Mouse (Mus musculus) embryo, embryonic 10 days (tissue): Measurements from ENCODE around the gene Prdm13.

Experiments
- DNase-seq: peaks from one replicate; pipeline ENCODE4 v3.0.0-alpha.2; 2015; ENCODE audit warnings: low spot score

The Prdm13 gene

DNA sequence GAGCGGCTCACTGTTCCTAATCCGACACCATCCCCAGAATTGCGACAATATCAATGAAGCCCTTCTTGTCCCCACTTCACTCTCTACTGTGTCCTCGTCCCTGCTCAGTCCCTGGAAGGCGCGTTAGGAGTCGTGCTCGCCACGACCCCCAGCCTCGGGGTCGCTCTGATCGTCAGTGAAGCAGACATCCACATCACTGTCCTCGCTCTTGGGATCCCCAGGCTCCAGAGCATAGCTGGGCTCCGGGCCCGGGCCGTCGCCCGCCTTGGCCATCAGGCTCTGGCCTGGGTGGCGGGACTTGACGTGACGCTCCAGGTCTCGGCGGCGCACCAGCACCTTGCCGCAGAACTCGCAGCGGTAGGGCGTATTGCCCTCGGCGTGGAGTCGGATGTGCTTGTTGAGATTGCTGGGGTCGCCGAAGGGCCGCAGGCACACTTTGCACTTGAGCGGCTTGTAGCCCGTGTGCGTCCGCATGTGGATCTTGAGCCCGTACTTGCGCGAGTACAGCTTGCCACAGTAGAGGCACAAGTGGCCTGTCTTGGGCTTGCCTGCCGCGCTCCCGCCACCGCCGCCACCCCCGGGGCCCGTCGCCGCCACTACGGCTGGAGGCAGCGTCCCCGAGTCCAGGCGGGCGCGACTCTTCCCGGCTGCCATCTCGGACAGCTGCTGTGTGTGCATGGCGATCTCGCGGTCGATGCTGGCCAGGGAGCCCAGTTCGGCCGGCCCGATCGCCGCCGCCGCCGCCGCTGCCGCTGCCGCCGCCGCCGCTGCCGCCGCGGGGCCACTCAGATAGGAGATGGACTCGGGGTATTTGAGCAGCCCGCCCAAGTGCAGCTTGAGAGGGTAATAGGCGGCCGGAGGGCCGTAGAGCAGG lies 7.4 kb downstream of the Prdm13 start:
- DNase-seq: peak; percentile 51

DNA sequence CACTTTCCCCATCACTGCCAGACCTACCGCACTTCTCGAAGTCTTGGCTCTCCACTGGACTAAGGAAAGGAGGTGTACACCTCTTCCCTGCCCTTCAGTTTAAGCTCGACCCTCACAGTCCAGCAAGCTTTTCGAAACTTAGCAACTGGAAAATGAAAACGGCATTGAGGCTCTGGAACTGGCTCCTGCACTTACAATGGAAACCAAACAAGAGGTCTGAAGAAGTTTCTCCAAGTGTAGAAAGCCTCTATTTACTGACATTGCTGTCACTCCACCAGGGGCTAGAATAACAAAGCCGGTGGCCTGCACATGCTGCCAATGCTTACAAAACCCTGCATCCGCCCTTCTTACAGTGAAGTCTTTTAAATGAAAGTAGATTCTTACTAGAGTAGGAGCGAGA lies 11.1 kb downstream of the Prdm13 start:
- no peak for DNase-seq

DNA sequence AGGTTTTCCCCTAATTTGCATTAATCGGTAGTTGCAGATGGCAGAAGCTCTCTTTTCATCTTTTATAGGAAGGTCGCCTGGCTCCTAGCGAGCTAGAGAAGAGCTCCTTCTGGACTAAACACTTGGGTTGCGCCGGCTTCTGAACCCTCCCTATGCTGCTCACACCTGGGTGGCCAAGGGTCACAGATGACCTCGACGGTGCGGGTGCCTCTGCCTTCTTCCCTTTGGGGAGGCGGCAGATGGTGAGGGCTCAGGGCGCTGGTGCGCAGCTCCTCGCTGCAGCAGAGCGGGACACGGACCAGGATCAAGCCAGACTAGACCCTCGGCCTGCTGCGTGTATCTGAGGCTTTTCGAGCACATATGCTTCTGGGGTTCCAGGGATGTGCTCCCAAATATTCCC lies 11.7 kb downstream of the Prdm13 start:
- peak; percentile 20 for DNase-seq

DNA sequence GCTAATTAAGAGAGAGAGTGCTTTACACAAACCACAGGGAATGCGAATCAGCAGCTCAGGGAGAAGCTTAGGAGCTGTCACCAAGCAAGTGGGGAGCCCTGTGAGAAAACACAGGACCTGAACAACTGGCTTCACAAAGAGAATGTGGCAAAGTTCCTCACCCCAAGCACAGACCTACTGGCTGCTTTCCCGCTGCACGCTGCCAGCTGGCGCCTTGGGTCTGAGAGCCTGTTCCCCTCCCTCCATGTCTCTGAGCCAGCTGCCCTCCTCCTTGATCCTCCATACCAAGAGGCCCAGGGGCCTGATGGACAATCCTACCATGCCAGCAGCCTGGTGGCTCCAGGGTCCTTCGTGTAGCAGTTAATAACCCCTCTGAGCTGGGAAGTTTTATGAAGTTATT lies 19.8 kb downstream of the Prdm13 start:
- no peak for DNase-seq

DNA sequence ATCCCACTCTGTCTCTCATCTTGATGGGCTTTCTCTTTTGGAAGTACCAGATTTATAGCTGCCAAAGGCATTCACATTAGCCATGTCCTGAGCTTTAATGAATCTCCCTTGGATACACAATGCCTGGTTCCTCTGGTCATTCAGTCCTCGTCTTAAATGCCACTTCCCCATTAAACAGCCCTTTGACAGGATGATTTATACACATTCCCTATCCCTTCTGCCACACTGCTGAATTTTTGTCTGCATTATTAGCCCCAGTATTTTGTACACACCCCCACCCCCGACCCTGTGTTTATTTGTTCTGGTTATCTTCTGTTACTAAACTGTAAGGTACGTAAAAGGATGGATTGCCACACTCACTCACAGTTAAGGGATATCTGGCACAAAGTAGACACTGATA lies 27.6 kb downstream of the Prdm13 start:
- DNase-seq: no peak

DNA sequence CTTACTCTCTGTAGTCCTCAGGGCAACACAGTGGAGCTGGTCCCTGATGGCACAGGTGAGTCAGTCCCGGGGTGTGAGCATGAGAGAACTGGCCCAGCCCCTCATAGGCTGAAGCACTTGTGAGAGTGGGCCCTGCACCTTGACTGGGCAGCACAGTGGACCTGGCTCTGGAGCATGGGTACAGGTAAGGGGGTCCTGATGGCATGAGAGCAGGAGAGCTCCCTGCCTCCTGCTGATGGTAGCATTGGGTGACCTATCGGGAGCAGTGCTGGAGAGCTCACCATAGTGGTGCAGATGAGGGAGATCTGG lies 56.5 kb downstream of the Prdm13 start:
- DNase-seq: no peak

DNA sequence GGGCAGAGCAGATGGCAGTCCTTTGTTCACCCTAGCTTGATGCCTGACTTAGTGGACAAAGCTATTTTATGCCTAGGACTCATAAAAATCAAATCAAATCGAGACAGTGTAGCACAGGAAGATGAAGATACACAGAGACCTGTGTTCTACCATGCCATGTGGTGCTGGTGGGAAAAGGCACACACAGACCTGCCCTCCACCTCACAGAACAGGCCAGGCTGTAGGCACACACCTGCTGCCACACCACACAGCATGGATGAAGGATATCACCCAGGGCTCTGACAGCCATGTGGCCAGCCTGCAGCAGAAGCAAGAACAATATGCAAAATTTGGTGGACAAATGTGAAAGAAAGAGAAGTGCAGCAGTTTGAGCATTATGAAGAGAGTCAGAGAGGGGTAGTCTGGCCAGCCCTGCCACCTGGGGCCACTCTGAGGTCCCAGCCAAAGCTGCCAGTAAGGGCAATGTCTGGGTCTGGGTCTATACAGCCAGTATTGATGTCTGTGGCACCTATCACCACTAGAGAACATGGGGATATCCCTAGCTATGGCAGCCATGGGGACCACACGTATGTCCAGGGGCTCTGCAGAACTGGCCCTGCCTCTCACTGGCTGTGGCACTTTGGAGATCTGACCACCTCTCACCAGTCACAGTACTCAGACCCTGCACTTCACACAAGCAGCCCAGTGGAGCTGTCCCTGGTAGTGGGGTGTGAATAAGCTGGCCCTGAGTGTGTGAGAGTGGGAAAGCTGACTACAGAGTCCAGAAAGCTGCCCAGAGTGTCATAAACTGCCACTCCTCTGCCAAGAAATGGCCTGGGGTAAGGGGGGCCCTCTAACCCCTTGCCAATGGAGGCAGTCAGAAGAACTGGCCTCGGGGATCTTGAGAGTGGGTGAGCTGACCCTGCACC lies 57.1 kb downstream of the Prdm13 start:
- no peak for DNase-seq
